ENCODE assay signal across 31 mouse cellular contexts in the genomic region with DNA sequence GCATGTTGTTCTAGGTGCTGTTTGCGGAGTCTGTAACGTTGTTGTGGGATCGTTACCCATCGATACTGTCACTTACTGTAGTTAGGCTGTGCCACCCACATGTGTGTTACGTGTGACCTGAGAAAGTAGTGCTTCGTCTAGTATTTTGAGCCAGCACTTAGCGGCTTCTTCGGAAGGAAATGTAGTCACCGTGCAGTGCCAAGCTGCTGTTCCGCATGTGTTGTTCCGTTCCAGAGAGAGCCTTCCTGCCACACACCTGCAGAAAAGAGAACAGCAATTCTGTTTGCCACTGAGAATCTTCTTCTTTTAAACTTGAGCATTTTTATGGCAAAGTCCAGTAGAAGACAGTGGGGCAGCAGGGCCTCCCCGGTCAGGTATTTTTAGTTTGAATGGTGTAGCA.
DNase-seq lines count a peak whose midpoint lies in the region; ATAC-seq lines count a peak whose summit lies in the region.
"Had no signal": no experiment of that assay in that cellular context is flagged by ENCODE, and none has a peak within 500 bp of the region (broad histone marks: within the 10 kb centered on the region; RNA-seq: fewer than 3 reads in every experiment).

No protein-coding gene starts in this region.

- peaks cover 27% of the 10 kb centered on the region for H3K4me1 ChIP-seq in liver, embryonic 12.5 days
- H3K4me1 ChIP-seq: limb, embryonic 15.5 days had no signal

- no peak overlapping the region for H3K4me2 ChIP-seq in liver, embryonic 12.5 days
- H3K4me2 ChIP-seq: forebrain, embryonic 13.5 days; heart, embryonic 11.5 days; hindbrain, embryonic 15.5 days; limb, embryonic 15.5 days; midbrain, embryonic 13.5 days; neural tube, embryonic 15.5 days had no signal

- no peak overlapping the region for H3K9ac ChIP-seq in liver, embryonic 12.5 days
- H3K9ac ChIP-seq: forebrain, embryonic 13.5 days; hindbrain, embryonic 15.5 days; limb, embryonic 15.5 days; liver, embryonic 14.5 days; midbrain, embryonic 13.5 days; neural tube, embryonic 15.5 days had no signal

- no peak overlapping the region for H3K27ac ChIP-seq in liver, embryonic 12.5 days
- H3K27ac ChIP-seq: forebrain, embryonic 13.5 days; hindbrain, embryonic 15.5 days; limb, embryonic 15.5 days; liver, embryonic 14.5 days; midbrain, embryonic 13.5 days; stomach, postnatal 0 days had no signal

- H3K36me3 ChIP-seq in splenic B cell, adult 2 months (ENCODE audit: control insufficient read depth, insufficient read depth, low read length, poor library complexity, severe bottlenecking) = no peaks in the 10 kb centered on the region
- H3K36me3 ChIP-seq in liver, embryonic 12.5 days = no peaks in the 10 kb centered on the region
- H3K36me3 ChIP-seq: hindbrain, embryonic 15.5 days; limb, embryonic 15.5 days; midbrain, embryonic 13.5 days; neural tube, embryonic 15.5 days had no signal

- peak; percentile 62 for DNase-seq in heart, adult 11 months
- no peak for DNase-seq in heart, postnatal 36 days
- DNase-seq in spleen, adult 18-20 months = peak; percentile 39 to 61
- DNase-seq in spleen, postnatal 14 days (ENCODE audit: low spot score in 2 of 2) = no peak
- DNase-seq in T-cell, adult 2 months (ENCODE audit: low spot score) = peak; percentile 11
- DNase-seq in splenic B cell, adult 2 months (ENCODE audit: low read depth, low spot score) = peak; percentile 83
- DNase-seq: adrenal gland, postnatal 14 days; cerebellum, adult 11 months; cerebellum, adult 9-10 months; cerebellum, postnatal 36 days; gastrocnemius, postnatal 14 days; heart, adult 18-20 months; heart, postnatal 4 days; kidney, adult 11 months; kidney, postnatal 14 days; layer of hippocampus, adult 9-11 months; lung, adult 2 months; lung, postnatal 4 days; right cerebral cortex, postnatal 25 days had no signal

- ATAC-seq in megakaryocyte, adult 5-6 weeks (ENCODE audit: poor library complexity, severe bottlenecking) = no peak
- no peak for ATAC-seq in liver, embryonic 12.5 days
- ATAC-seq: forebrain, embryonic 13.5 days; inflammation-experienced regulatory T-cells, adult 6 months; Patski had no signal

- H3K4me3 ChIP-seq in liver, embryonic 12.5 days = no peak overlapping the region
- H3K4me3 ChIP-seq: forebrain, embryonic 13.5 days; hindbrain, embryonic 15.5 days; limb, embryonic 15.5 days; midbrain, embryonic 13.5 days; neural tube, embryonic 15.5 days had no signal

- no peaks in the 10 kb centered on the region for H3K27me3 ChIP-seq in splenic B cell, adult 2 months (ENCODE audit: control insufficient read depth, insufficient read depth, low read length, poor library complexity, severe bottlenecking)
- H3K27me3 ChIP-seq in liver, embryonic 12.5 days (replicated peaks) = no peaks in the 10 kb centered on the region
- H3K27me3 ChIP-seq: forebrain, embryonic 13.5 days; hindbrain, embryonic 15.5 days; limb, embryonic 15.5 days; midbrain, embryonic 13.5 days; neural tube, embryonic 15.5 days; Patski had no signal

- 90% methylated on average over 12 of the region's 12 CpGs for WGBS in liver, embryonic 12.5 days (ENCODE audit: insufficient replicate concordance)

- intact Hi-C loops in heart, postnatal 36 days (cut with DNase I) = no loop called here

- no peaks in the 10 kb centered on the region for H3K9me3 ChIP-seq in liver, embryonic 12.5 days (replicated peaks)
- H3K9me3 ChIP-seq: forebrain, embryonic 13.5 days; hindbrain, embryonic 15.5 days; limb, embryonic 15.5 days; midbrain, embryonic 13.5 days; neural tube, embryonic 15.5 days had no signal

Comparison
In these comparisons a context has a peak if more than half of its experiments do, and no peak if none do; other contexts are left out.
1. DNase-seq: peak in heart, adult 11 months (single experiment), spleen, adult 18-20 months (2 of 2), T-cell, adult 2 months (single experiment) and splenic B cell, adult 2 months (single experiment); none in heart, postnatal 36 days (0 of 2) and spleen, postnatal 14 days (0 of 2).